Mouse (Mus musculus): ENCODE measurements around the gene Rbfox2.

- no peak for TF ChIP-seq CTCF (IDR thresholded peaks at IDR 0.05; ENCODE audit: low read depth, low read length)
- no peak for TF ChIP-seq POLR2A (IDR thresholded peaks at IDR 0.05; ENCODE audit: extremely low read depth, insufficient read depth, low read length)
Observed at GRCm38 (mm10) chr15:77213829-77214228, 93.0 kb downstream of the Rbfox2 start.

Measured in liver, adult 2 months (tissue).